Mouse (Mus musculus) embryonic facial prominence, embryonic 13.5 days (tissue): ENCODE measurements around the gene Ptprcap. TPM values are rescaled to one million over a fixed set of nuclear protein-coding genes. Genes with fewer than 3 reads are reported as not detected.

ENCODE experiments used
- ATAC-seq: fragments of 200-750 bp; cut with Nextera tagmentation; 2 replicates; pipeline ENCODE4 v1.8.0; 2017; ENCODE audit warnings: low read depth; ENCODE audit not compliant: insufficient number of reproducible peaks, insufficient read depth, low FRiP score, low TSS enrichment
- H3K27ac ChIP-seq: fragments of 300-500 bp; sonication (generic); 2 replicates; pipeline ENCODE4 v1.5.1; 2015; ENCODE audit warnings: moderate library complexity, mild to moderate bottlenecking, inconsistent platforms
- H3K27me3 ChIP-seq: fragments of 300-500 bp; sonication (generic); 2 replicates; pipeline ENCODE4 v1.6.1; 2015; ENCODE audit warnings: mild to moderate bottlenecking, inconsistent platforms
- H3K36me3 ChIP-seq: fragments of 300-500 bp; sonication (generic); 2 replicates; pipeline ENCODE4 v1.6.1; 2015; ENCODE audit warnings: mild to moderate bottlenecking, inconsistent platforms
- H3K4me1 ChIP-seq: fragments of 300-500 bp; sonication (generic); 2 replicates; pipeline ENCODE4 v1.6.1; 2015; ENCODE audit warnings: inconsistent platforms
- H3K4me2 ChIP-seq: fragments of 300-500 bp; sonication (generic); 2 replicates; pipeline ENCODE4 v1.6.1; 2015; ENCODE audit warnings: moderate library complexity, mild to moderate bottlenecking, inconsistent platforms
- H3K4me3 ChIP-seq: fragments of 300-500 bp; sonication (generic); 2 replicates; pipeline ENCODE4 v1.5.1; 2015; ENCODE audit warnings: mild to moderate bottlenecking, inconsistent platforms
- H3K9ac ChIP-seq: fragments of 300-500 bp; sonication (generic); 2 replicates; pipeline ENCODE4 v1.6.1; 2015; ENCODE audit warnings: mild to moderate bottlenecking, inconsistent platforms
- H3K9me3 ChIP-seq: fragments of 300-500 bp; sonication (generic); 2 replicates; pipeline ENCODE4 v1.6.1; 2016; ENCODE audit warnings: inconsistent platforms
- WGBS: fragments of 180-500 bp; shearing (Covaris S2); methylation state at CpG from one replicate; pipeline ENCODE4 v1.1.7; 2015; ENCODE audit warnings: mixed read lengths; 5-methylcytosine and 5-hydroxymethylcytosine counted together
- polyA plus RNA-seq: library from polyadenylated mRNA; unstranded; fragments of >200 nt; fragmentation: Nextera tagmentation; extraction: Ambion mirVana; gene quantifications from 2 replicates; pipeline ENCODE4 v1.2.1, GENCODE M21; 2015

The Ptprcap gene
- polyA plus RNA-seq = 2.8 and 3.0 TPM in 2 replicates

- Histone ChIP-seq H3K4me1 (peaks cover 18% of the 10 kb centered on the region), H3K27me3 (no peaks in the 10 kb centered on the region), H3K4me3 (no peak within 1 kb of the TSS), H3K9me3 (no peaks in the 10 kb centered on the region), H3K36me3 (peaks cover 72% of the 10 kb centered on the region), H3K9ac (0 out of 2 replicates have a peak within 1 kb of the TSS, but pooled peaks have one; percentile 21), H3K27ac (no peak within 1 kb of the TSS), H3K4me2 (no peak within 1 kb of the TSS)
- WGBS = 81% methylated on average over 11 of the region's 11 CpGs
- ATAC-seq = no peak
Observed at GRCm38 (mm10) chr19:4153232-4153654, at the start of gene Ptprcap. Gene Ptprcap, plus strand, starts transcription at chr19:4153604.

GRCm38 (mm10) chr19:4103792-4104191, 49.6 kb upstream of the Ptprcap start:
- Histone ChIP-seq H3K4me1 (peaks cover 28% of the 10 kb centered on the region), H3K27me3 (peaks cover 44% of the 10 kb centered on the region), H3K4me3 (no peak overlapping the region), H3K4me2 (no peak overlapping the region), H3K27ac (no peak overlapping the region), H3K9me3 (no peaks in the 10 kb centered on the region), H3K36me3 (no peaks in the 10 kb centered on the region), H3K9ac (no peak overlapping the region)
- ATAC-seq = no peak
- 75% methylated on average over 3 of the region's 3 CpGs for WGBS

- Histone ChIP-seq H3K4me2 (no peak overlapping the region), H3K27ac (no peak overlapping the region), H3K4me3 (no peak overlapping the region), H3K36me3 (no peaks in the 10 kb centered on the region), H3K9ac (no peak overlapping the region), H3K27me3 (peaks cover 35% of the 10 kb centered on the region), H3K4me1 (peaks cover 19% of the 10 kb centered on the region), H3K9me3 (no peaks in the 10 kb centered on the region)
- WGBS = 91% methylated on average over 16 of the region's 16 CpGs
- no peak for ATAC-seq
Observed at GRCm38 (mm10) chr19:4104675-4105194, 48.7 kb upstream of the Ptprcap start.

GRCm38 (mm10) chr19:4106654-4107053, 46.8 kb upstream of the Ptprcap start:
- H3K27me3 ChIP-seq = peaks cover 16% of the 10 kb centered on the region
- no peak overlapping the region for H3K27ac ChIP-seq
- H3K9me3 ChIP-seq = no peaks in the 10 kb centered on the region
- H3K9ac ChIP-seq = no peak overlapping the region
- peaks cover 4% of the 10 kb centered on the region; the same call in 1 of the 2 replicates for H3K36me3 ChIP-seq
- WGBS = 86% methylated on average over 14 of the region's 14 CpGs
- no peak for ATAC-seq
- no peaks in the 10 kb centered on the region for H3K4me1 ChIP-seq
- no peak overlapping the region for H3K4me2 ChIP-seq
- H3K4me3 ChIP-seq = no peak overlapping the region

- Histone ChIP-seq H3K4me2 (no peak overlapping the region), H3K9ac (no peak overlapping the region), H3K4me3 (no peak overlapping the region), H3K36me3 (peaks cover 23% of the 10 kb centered on the region), H3K27ac (no peak overlapping the region), H3K27me3 (no peaks in the 10 kb centered on the region), H3K4me1 (no peaks in the 10 kb centered on the region), H3K9me3 (no peaks in the 10 kb centered on the region)
- 86% methylated on average over 9 of the region's 9 CpGs for WGBS
- ATAC-seq = no peak
Observed at GRCm38 (mm10) chr19:4108535-4108934, 44.9 kb upstream of the Ptprcap start.

- ATAC-seq = no peak
- Histone ChIP-seq H3K9me3 (no peaks in the 10 kb centered on the region), H3K27ac (no peak overlapping the region), H3K9ac (peak overlapping the region; percentile 46; the same call in 1 of the 2 replicates), H3K4me1 (no peaks in the 10 kb centered on the region), H3K36me3 (peaks cover 59% of the 10 kb centered on the region), H3K4me2 (no peak overlapping the region), H3K4me3 (no peak overlapping the region), H3K27me3 (no peaks in the 10 kb centered on the region)
- WGBS = 93% methylated on average over 26 of the region's 26 CpGs
Observed at GRCm38 (mm10) chr19:4112063-4112960, 41.1 kb upstream of the Ptprcap start.

- H3K9ac ChIP-seq = peak overlapping the region; percentile 46; the same call in 1 of the 2 replicates
- ATAC-seq = no peak
Observed at GRCm38 (mm10) chr19:4113186-4113805, 40.1 kb upstream of the Ptprcap start.

GRCm38 (mm10) chr19:4113806-4114230, 39.6 kb upstream of the Ptprcap start:
- Histone ChIP-seq H3K4me1 (no peaks in the 10 kb centered on the region), H3K36me3 (peaks cover 67% of the 10 kb centered on the region), H3K9ac (no peak overlapping the region), H3K4me2 (no peak overlapping the region), H3K27ac (no peak overlapping the region), H3K9me3 (no peaks in the 10 kb centered on the region), H3K27me3 (no peaks in the 10 kb centered on the region), H3K4me3 (no peak overlapping the region)
- ATAC-seq = no peak
- 68% methylated on average over 5 of the region's 5 CpGs for WGBS

More at GRCm38 (mm10) chr19:4113186-4113805, 40.1 kb upstream of the Ptprcap start:
- H3K27ac ChIP-seq = no peak overlapping the region
- H3K4me1 ChIP-seq = no peaks in the 10 kb centered on the region
- H3K4me2 ChIP-seq = no peak overlapping the region
- H3K27me3 ChIP-seq = no peaks in the 10 kb centered on the region
- H3K9me3 ChIP-seq = no peaks in the 10 kb centered on the region
- H3K36me3 ChIP-seq = peaks cover 67% of the 10 kb centered on the region
- WGBS = 85% methylated on average over 13 of the region's 13 CpGs
- no peak overlapping the region for H3K4me3 ChIP-seq

- ATAC-seq = no peak
- Histone ChIP-seq H3K4me1 (peaks cover under 1% of the 10 kb centered on the region; the same call in 1 of the 2 replicates), H3K27me3 (no peaks in the 10 kb centered on the region), H3K4me3 (no peak overlapping the region), H3K9ac (no peak overlapping the region), H3K36me3 (peaks cover 67% of the 10 kb centered on the region), H3K4me2 (no peak overlapping the region), H3K27ac (no peak overlapping the region), H3K9me3 (no peaks in the 10 kb centered on the region)
- WGBS = 89% methylated on average over 10 of the region's 10 CpGs
Observed at GRCm38 (mm10) chr19:4114551-4114950, 38.9 kb upstream of the Ptprcap start.

- 94% methylated on average over 10 of the region's 10 CpGs for WGBS
- H3K4me1 ChIP-seq = peaks cover 7% of the 10 kb centered on the region
- H3K36me3 ChIP-seq = peaks cover 67% of the 10 kb centered on the region
- H3K4me3 ChIP-seq = no peak overlapping the region
- no peak for ATAC-seq
- no peak overlapping the region for H3K9ac ChIP-seq
- H3K27ac ChIP-seq = no peak overlapping the region
- H3K4me2 ChIP-seq = no peak overlapping the region
- no peaks in the 10 kb centered on the region for H3K9me3 ChIP-seq
- no peaks in the 10 kb centered on the region for H3K27me3 ChIP-seq
Observed at GRCm38 (mm10) chr19:4115144-4115543, 38.3 kb upstream of the Ptprcap start.

- no peak overlapping the region for H3K4me3 ChIP-seq
- H3K4me2 ChIP-seq = no peak overlapping the region
- peaks cover 13% of the 10 kb centered on the region for H3K4me1 ChIP-seq
- 84% methylated on average over 11 of the region's 11 CpGs for WGBS
- no peak for ATAC-seq
- H3K27me3 ChIP-seq = no peaks in the 10 kb centered on the region
- H3K9me3 ChIP-seq = no peaks in the 10 kb centered on the region
- no peak overlapping the region for H3K27ac ChIP-seq
- H3K9ac ChIP-seq = no peak overlapping the region
- H3K36me3 ChIP-seq = peaks cover 67% of the 10 kb centered on the region
Observed at GRCm38 (mm10) chr19:4115816-4116215, 37.6 kb upstream of the Ptprcap start.
